Mouse (Mus musculus) MEL (cell line): ENCODE data around the gene Rbm38. TPM values are rescaled to one million over a fixed set of nuclear protein-coding genes. Genes with fewer than 3 reads are reported as not detected.

Experiments used
- DNase-seq: peaks from one replicate; pipeline ENCODE4 v3.0.0; 2011; ENCODE audit warnings: low read depth, low spot score
- H3K27ac ChIP-seq: 2 replicates; pipeline ENCODE4 v1.5.1; 2012; ENCODE audit warnings: low read depth, mild to moderate bottlenecking, control low read depth, low read length, moderate library complexity; ENCODE audit not compliant: control insufficient read depth
- H3K27me3 ChIP-seq, 2 experiments: fragments of 150-350 bp in 1 of 2; sonication (generic) in 1 of 2; 2 replicates each; pipeline ENCODE4 v1.6.1; 2012; ENCODE audit warnings: low read length in 2 of 2, mild to moderate bottlenecking in 2 of 2, improper control_type of control experiment in 1 of 2, moderate library complexity in 1 of 2; ENCODE audit not compliant: insufficient read depth in 2 of 2, control insufficient read depth in 1 of 2
- H3K36me3 ChIP-seq, 2 experiments: 2 replicates each; pipeline ENCODE4 v1.6.1; 2012 to 2014; ENCODE audit warnings: low read length in 2 of 2, improper control_type of control experiment in 1 of 2, inconsistent platforms in 1 of 2, mild to moderate bottlenecking in 1 of 2; ENCODE audit not compliant: insufficient read depth in 2 of 2, control insufficient read depth in 1 of 2
- H3K4me1 ChIP-seq, 2 experiments: fragments of 150-350 bp in 1 of 2; sonication (generic) in 1 of 2; 2 replicates each; pipeline ENCODE4 v1.6.1; 2012; ENCODE audit warnings: low read length in 2 of 2, improper control_type of control experiment in 1 of 2, mild to moderate bottlenecking in 1 of 2; ENCODE audit not compliant: insufficient read depth in 2 of 2, control insufficient read depth in 1 of 2
- H3K4me3 ChIP-seq, 2 experiments: fragments of 150-350 bp in 1 of 2; sonication (generic) in 1 of 2; 2 replicates each; pipeline ENCODE4 v1.5.1; 2012; ENCODE audit warnings: low read depth in 2 of 2, low read length in 2 of 2, mild to moderate bottlenecking in 2 of 2, moderate library complexity in 2 of 2, control low read depth in 1 of 2, improper control_type of control experiment in 1 of 2; ENCODE audit not compliant: control insufficient read depth in 1 of 2, insufficient read depth in 1 of 2
- H3K79me2 ChIP-seq: 2 replicates; pipeline ENCODE4 v1.6.1; 2012; ENCODE audit warnings: mild to moderate bottlenecking, low read length, moderate library complexity; ENCODE audit not compliant: control insufficient read depth, poor library complexity, insufficient read depth
- H3K9ac ChIP-seq: 2 replicates; pipeline ENCODE4 v1.6.1; 2012; ENCODE audit warnings: low read depth, mild to moderate bottlenecking, control low read depth, low read length, moderate library complexity; ENCODE audit not compliant: control insufficient read depth, poor library complexity, severe bottlenecking
- H3K9me3 ChIP-seq: fragments of 150-350 bp; sonication (generic); replicated peaks from 2 replicates; pipeline ENCODE4 v1.6.1; 2012; ENCODE audit warnings: mild to moderate bottlenecking, low read length, improper control_type of control experiment, moderate library complexity; ENCODE audit not compliant: insufficient read depth
- BHLHE40 ChIP-seq: IDR thresholded peaks from 2 replicates; pipeline ENCODE4 v1.6.1; 2012; ENCODE audit warnings: low read depth, mild to moderate bottlenecking, inconsistent platforms, low read length, improper control_type of control experiment, borderline replicate concordance
- CHD1 ChIP-seq: IDR thresholded peaks from 2 replicates; pipeline ENCODE4 v1.6.1; 2012; ENCODE audit warnings: low read depth, mild to moderate bottlenecking, inconsistent platforms, low read length, improper control_type of control experiment
- CHD2 ChIP-seq: IDR thresholded peaks from 2 replicates; pipeline ENCODE4 v1.6.1; 2011; ENCODE audit warnings: low read length, improper control_type of control experiment
- CTCF ChIP-seq, 3 experiments: IDR thresholded peaks in 2 of 3; conservative IDR thresholded peaks in 1 of 3; 2 replicates each; pipeline ENCODE4 v1.5.1; 2011 to 2012; ENCODE audit warnings: low read length in 3 of 3, low read depth in 2 of 3, mild to moderate bottlenecking in 2 of 3, improper control_type of control experiment in 1 of 3, inconsistent platforms in 1 of 3, mixed read lengths in 1 of 3, moderate library complexity in 1 of 3; ENCODE audit not compliant: control insufficient read depth in 1 of 3, insufficient read depth in 1 of 3, poor library complexity in 1 of 3, severe bottlenecking in 1 of 3
- E2F4 ChIP-seq: IDR thresholded peaks from 2 replicates; pipeline ENCODE4 v1.6.1; 2011; ENCODE audit warnings: low read depth, low read length, improper control_type of control experiment, borderline replicate concordance
- GABPA ChIP-seq: IDR thresholded peaks from 2 replicates; pipeline ENCODE4 v1.6.1; 2012; ENCODE audit warnings: low read depth, mild to moderate bottlenecking, inconsistent platforms, low read length, improper control_type of control experiment, moderate library complexity
- HCFC1 ChIP-seq: IDR thresholded peaks from 2 replicates; pipeline ENCODE4 v1.6.1; 2012; ENCODE audit warnings: low read depth, mild to moderate bottlenecking, inconsistent platforms, low read length, improper control_type of control experiment, moderate library complexity
- JUND ChIP-seq: IDR thresholded peaks from 2 replicates; pipeline ENCODE4 v1.6.1; 2011; ENCODE audit warnings: low read depth, mild to moderate bottlenecking, improper control_type of control experiment, low read length
- MAX ChIP-seq: IDR thresholded peaks from 2 replicates; pipeline ENCODE4 v1.6.1; 2011; ENCODE audit warnings: low read length, improper control_type of control experiment
- MAZ ChIP-seq: IDR thresholded peaks from 2 replicates; pipeline ENCODE4 v1.6.1; 2012; ENCODE audit warnings: low read depth, mild to moderate bottlenecking, inconsistent platforms, low read length, improper control_type of control experiment
- MEF2A ChIP-seq: IDR thresholded peaks from 2 replicates; pipeline ENCODE4 v1.6.1; 2014; ENCODE audit warnings: low read depth, mild to moderate bottlenecking, inconsistent platforms, low read length, improper control_type of control experiment; ENCODE audit not compliant: poor library complexity, insufficient replicate concordance, severe bottlenecking; ENCODE audit errors: extremely low read depth
- MXI1 ChIP-seq: IDR thresholded peaks from 2 replicates; pipeline ENCODE4 v1.6.1; 2011; ENCODE audit warnings: mild to moderate bottlenecking, low read depth, low read length, improper control_type of control experiment
- MYB ChIP-seq: IDR thresholded peaks from 2 replicates; pipeline ENCODE4 v1.6.1; 2011; ENCODE audit warnings: mild to moderate bottlenecking, low read depth, low read length, improper control_type of control experiment
- NELFE ChIP-seq: IDR thresholded peaks from 2 replicates; pipeline ENCODE4 v1.6.1; 2011; ENCODE audit warnings: low read depth, low read length, improper control_type of control experiment
- POLR2A ChIP-seq, 2 experiments: IDR thresholded peaks; 2 replicates each; pipeline ENCODE4 v1.6.1; 2011 to 2012; ENCODE audit warnings: low read length in 2 of 2, mild to moderate bottlenecking in 2 of 2, control low read depth in 1 of 2, improper control_type of control experiment in 1 of 2, low read depth in 1 of 2, moderate library complexity in 1 of 2; ENCODE audit not compliant: control insufficient read depth in 1 of 2, insufficient read depth in 1 of 2, poor library complexity in 1 of 2
- POLR2AphosphoS5 ChIP-seq: IDR thresholded peaks from 2 replicates; pipeline ENCODE4 v1.6.1; 2012; ENCODE audit warnings: low read depth, borderline replicate concordance, mild to moderate bottlenecking, inconsistent platforms, low read length, moderate library complexity, mixed read lengths
- RAD21 ChIP-seq: IDR thresholded peaks from 2 replicates; pipeline ENCODE4 v1.6.1; 2011; ENCODE audit warnings: mild to moderate bottlenecking, low read depth, low read length, improper control_type of control experiment
- SIN3A ChIP-seq: IDR thresholded peaks from 2 replicates; pipeline ENCODE4 v1.6.1; 2012; ENCODE audit warnings: low read length, improper control_type of control experiment, inconsistent platforms
- SMC3 ChIP-seq: IDR thresholded peaks from 2 replicates; pipeline ENCODE4 v1.6.1; 2011; ENCODE audit warnings: low read depth, low read length, improper control_type of control experiment
- TAL1 ChIP-seq: IDR thresholded peaks from 2 replicates; pipeline ENCODE4 v1.6.1; 2012; ENCODE audit warnings: mild to moderate bottlenecking, inconsistent platforms, low read length, moderate library complexity, mixed read lengths
- TBP ChIP-seq: IDR thresholded peaks from 2 replicates; pipeline ENCODE4 v1.8.0; 2011; ENCODE audit warnings: low read depth, low read length, improper control_type of control experiment
- TCF12 ChIP-seq: IDR thresholded peaks from 2 replicates; pipeline ENCODE4 v1.6.1; 2014; ENCODE audit warnings: low read depth, mild to moderate bottlenecking, inconsistent platforms, low read length, improper control_type of control experiment, moderate library complexity
- USF1 ChIP-seq: IDR thresholded peaks from 2 replicates; pipeline ENCODE4 v1.6.1; 2014; ENCODE audit warnings: low read depth, mild to moderate bottlenecking, inconsistent platforms, low read length, improper control_type of control experiment, moderate library complexity
- USF2 ChIP-seq, 2 experiments: IDR thresholded peaks; 2 replicates each; pipeline ENCODE4 v1.6.1; 2011 to 2012; ENCODE audit warnings: improper control_type of control experiment in 2 of 2, low read length in 2 of 2, borderline replicate concordance in 1 of 2, inconsistent platforms in 1 of 2, low read depth in 1 of 2, mild to moderate bottlenecking in 1 of 2; ENCODE audit not compliant: insufficient read depth in 1 of 2
- ZKSCAN1 ChIP-seq: IDR thresholded peaks from 2 replicates; pipeline ENCODE4 v1.6.1; 2012; ENCODE audit warnings: low read depth, mild to moderate bottlenecking, inconsistent platforms, low read length, improper control_type of control experiment, moderate library complexity
- ZNF384 ChIP-seq: IDR thresholded peaks from 2 replicates; pipeline ENCODE4 v1.6.1; 2012; ENCODE audit warnings: low read depth, mild to moderate bottlenecking, inconsistent platforms, low read length, improper control_type of control experiment
- polyA plus RNA-seq, 2 experiments: library from polyadenylated mRNA; stranded (reverse) in 1 of 2; unstranded in 1 of 2; fragments of >175 nt in 1 of 2; fragments of >200 nt in 1 of 2; gene quantifications; 2 replicates each; pipeline versions ENCODE4 v1.2.1 to v1.2.4; 2012; ENCODE audit warnings: low replicate concordance in 2 of 2, low read depth in 1 of 2; ENCODE audit not compliant: insufficient read length in 2 of 2, insufficient read depth in 1 of 2, missing spikeins in 1 of 2
- total RNA-seq: library from RNA; depleted of rRNA; stranded (reverse); fragments of 300-350 nt; gene quantifications from 2 replicates; pipeline ENCODE4 v1.2.3, GENCODE M21; 2012

The Rbm38 gene
- total and polyA plus RNA-seq, 3 experiments: 39.0 to 207 TPM; not detected in 1

DNA sequence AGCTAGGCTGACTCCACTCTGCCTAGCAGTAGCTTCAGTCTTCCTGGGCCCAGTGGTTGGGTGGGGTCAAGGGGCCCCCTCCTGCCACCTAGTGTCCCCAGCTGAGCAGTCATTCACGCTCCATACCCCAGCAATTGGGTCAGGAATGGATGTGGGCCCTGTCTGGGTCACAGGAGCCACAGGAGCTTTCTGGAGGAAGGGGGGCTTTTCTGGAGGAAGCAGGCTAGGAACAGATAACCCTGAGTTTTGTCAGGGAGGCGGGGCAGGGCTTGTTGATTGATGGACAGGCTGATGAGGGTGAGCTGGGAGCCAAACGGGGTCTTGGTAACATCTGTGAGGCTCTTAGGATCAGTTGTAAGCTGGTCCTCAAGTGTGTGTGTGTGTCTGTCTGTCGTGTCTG is 16.3 kb downstream of the Rbm38 start (continued):
- no peak for TF ChIP-seq HCFC1
- no peak for TF ChIP-seq ZKSCAN1
- no peak for TF ChIP-seq GABPA
- TF ChIP-seq POLR2A (IDR thresholded peaks at IDR 0.05; ENCODE audit: control insufficient read depth in 1 of 2, insufficient read depth in 1 of 2, low read depth in 1 of 2, low read length in 2 of 2, poor library complexity in 1 of 2): no peak
- TF ChIP-seq MXI1: no peak
- no peak for TF ChIP-seq NELFE
- 0 out of 2 replicates have a peak, but pooled peaks have one; percentile 13 for TF ChIP-seq SMC3
- no peak for TF ChIP-seq USF1
- no peak for TF ChIP-seq CHD2

DNA sequence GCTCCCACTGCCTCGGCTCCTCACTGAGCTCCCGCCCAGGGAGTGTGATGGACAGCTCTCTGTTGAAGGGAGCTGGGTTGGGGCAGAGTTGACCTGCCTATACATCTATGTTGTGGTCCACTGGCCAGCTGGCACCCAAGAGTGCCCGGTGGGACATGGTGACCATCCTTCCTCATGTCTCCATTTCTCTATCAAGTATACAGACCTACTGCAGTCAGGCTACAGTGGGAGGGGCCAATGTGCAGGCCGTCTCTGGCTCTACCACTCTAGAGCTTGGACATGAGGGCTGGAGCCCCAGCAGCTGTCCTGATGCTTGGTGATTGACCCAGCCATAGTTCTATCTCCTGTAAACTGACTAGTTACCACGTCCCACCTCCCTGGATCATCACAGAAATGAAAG is 17.0 kb downstream of the Rbm38 start:
- Histone ChIP-seq H3K9me3 (no peaks in the 10 kb centered on the region), H3K36me3 (peaks cover 5 to 45% of the 10 kb centered on the region in 2 experiments), H3K9ac (no peak overlapping the region), H3K79me2 (no peaks in the 10 kb centered on the region), H3K27ac (peak overlapping the region; percentile 61), H3K4me3 (no peak overlapping the region), H3K4me1 (peaks cover 43 to 58% of the 10 kb centered on the region in 2 experiments), H3K27me3 (no peaks in the 10 kb centered on the region)
- DNase-seq: no peak
- TF ChIP-seq NELFE (no peak), E2F4 (no peak), MYB (no peak), MXI1 (no peak), SMC3 (no peak), POLR2A (IDR thresholded peaks at IDR 0.05; ENCODE audit: control insufficient read depth in 1 of 2, insufficient read depth in 1 of 2, low read depth in 1 of 2, low read length in 2 of 2, poor library complexity in 1 of 2) (no peak), TCF12 (no peak), MEF2A (no peak)

DNA sequence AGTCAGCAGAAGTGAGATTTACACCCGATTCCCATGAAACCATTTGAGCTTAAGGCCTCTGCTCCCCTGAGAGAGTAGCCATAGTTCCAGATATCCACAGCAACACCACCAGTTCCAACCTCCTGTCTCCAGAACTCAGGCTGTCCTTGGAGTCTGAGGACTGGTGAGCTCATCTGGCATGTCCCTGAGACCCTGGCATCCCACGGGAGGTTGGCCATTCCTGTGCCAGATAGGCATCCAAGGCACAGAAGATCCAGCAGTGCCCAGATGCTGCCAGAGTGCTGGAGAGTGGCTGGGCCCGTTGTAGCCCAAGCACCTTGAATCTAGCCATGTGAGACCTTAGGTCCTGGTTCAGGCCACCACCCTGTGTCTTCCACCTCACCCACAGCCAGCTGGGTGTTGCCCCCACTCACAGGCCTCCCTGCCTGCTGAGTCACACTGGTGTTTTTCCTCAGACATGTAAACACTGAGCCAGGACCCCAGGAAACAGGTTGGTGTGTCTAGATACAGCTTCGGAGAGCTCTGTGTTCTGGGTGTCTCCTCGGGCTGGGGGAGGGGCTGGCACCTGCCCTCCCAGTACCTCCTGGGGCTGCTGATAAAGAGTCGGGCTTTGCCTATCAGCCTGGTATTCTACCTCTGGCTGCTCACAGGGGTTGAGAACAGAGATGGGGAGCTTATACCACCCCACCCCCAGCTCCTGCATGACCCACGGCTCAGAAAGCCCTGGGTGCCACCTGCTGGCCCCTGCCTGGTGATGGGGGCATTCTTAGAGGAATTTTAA is 17.7 kb downstream of the Rbm38 start:
- 0 out of 4 replicates have a peak overlapping the region, but pooled peaks of 1 of the 2 experiments have one; percentile 5 for H3K4me3 ChIP-seq
- H3K79me2 ChIP-seq: no peaks in the 10 kb centered on the region
- DNase-seq: peak; percentile 80
- peak overlapping the region; percentile 22; the same call in 1 of the 2 replicates for H3K9ac ChIP-seq
- peak overlapping the region; percentile 61 for H3K27ac ChIP-seq
- H3K27me3 ChIP-seq: no peaks in the 10 kb centered on the region
- H3K36me3 ChIP-seq: peaks cover 3 to 45% of the 10 kb centered on the region in 2 experiments
- H3K9me3 ChIP-seq: no peaks in the 10 kb centered on the region
- peaks cover 43 to 58% of the 10 kb centered on the region in 2 experiments for H3K4me1 ChIP-seq
- TF ChIP-seq ZNF384 (no peak), MAZ (peak; percentile 94), USF1 (no peak), CHD2 (peak; percentile 81), RAD21 (peak; percentile 16), JUND (no peak), CHD1 (no peak), POLR2AphosphoS5 (no peak), TAL1 (peak; percentile 88), MAX (no peak), POLR2A (IDR thresholded peaks at IDR 0.05; ENCODE audit: control insufficient read depth in 1 of 2, insufficient read depth in 1 of 2, low read depth in 1 of 2, low read length in 2 of 2, poor library complexity in 1 of 2) (no peak), SIN3A (peak; percentile 61), TBP (no peak), CTCF (IDR thresholded peaks at IDR 0.05 in 2 of 3, conservative IDR thresholded peaks at IDR 0.05 in 1 of 3; ENCODE audit: control insufficient read depth in 1 of 3, insufficient read depth in 1 of 3, low read depth in 2 of 3, low read length in 3 of 3, poor library complexity in 1 of 3, severe bottlenecking in 1 of 3) (peak in 2 of 3 experiments; percentile 40 to 48; a peak in 4 of 6 replicates), USF2 (IDR thresholded peaks at IDR 0.05; ENCODE audit: borderline replicate concordance in 1 of 2, insufficient read depth in 1 of 2, low read depth in 1 of 2, low read length in 2 of 2) (no peak), HCFC1 (0 out of 2 replicates have a peak, but pooled peaks have one; percentile 28), GABPA (0 out of 2 replicates have a peak, but pooled peaks have one; percentile 18), BHLHE40 (peak; percentile 76)
